Mouse (Mus musculus) megakaryocyte, embryonic 14.5 days (primary cell): Measurements from ENCODE around the gene Cpd.

Experiments used
- FLI1 ChIP-seq: IDR thresholded peaks from 2 replicates; pipeline ENCODE4 v1.6.1; 2012; ENCODE audit warnings: low read length, inconsistent platforms, mixed read lengths
- GATA1 ChIP-seq: IDR thresholded peaks from 3 replicates; pipeline ENCODE4 v1.6.1; 2012; ENCODE audit warnings: mixed read lengths, low read length, inconsistent platforms, borderline replicate concordance

DNA sequence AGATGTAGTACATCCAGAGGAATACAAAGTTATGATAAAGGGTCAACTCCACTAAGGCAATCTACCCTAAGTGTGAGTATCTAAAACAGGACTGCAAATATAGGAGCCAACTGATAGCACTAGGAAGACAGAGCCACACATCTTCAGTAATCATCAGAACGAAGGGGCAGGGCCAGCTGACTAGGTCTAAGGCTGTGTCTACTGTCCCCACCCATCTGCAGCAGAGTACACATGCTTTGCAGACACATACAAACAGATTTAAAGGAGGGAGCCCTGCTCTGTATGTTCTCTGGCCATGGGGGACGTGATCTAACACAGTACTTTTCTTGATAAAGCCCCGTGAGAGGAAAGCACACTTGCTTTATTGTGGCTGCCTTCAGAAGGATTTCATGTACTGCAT, 25.5 kb downstream of the Cpd start:
- no peak for TF ChIP-seq GATA1
- TF ChIP-seq FLI1, result no peak
